Mouse (Mus musculus) frontal cortex, postnatal 14 days (tissue): Measurements from ENCODE around the gene Cish.
"Not testable (repeated sequence)": the region's sequence is repeated elsewhere in the genome, so short reads cannot be mapped to it uniquely, and the experiment has no call there.

ENCODE experiments used
- DNase-seq, 2 experiments: peaks; one replicate each; pipeline ENCODE4 v3.0.0; 2022; ENCODE audit warnings: low spot score in 2 of 2

The Cish gene

DNA sequence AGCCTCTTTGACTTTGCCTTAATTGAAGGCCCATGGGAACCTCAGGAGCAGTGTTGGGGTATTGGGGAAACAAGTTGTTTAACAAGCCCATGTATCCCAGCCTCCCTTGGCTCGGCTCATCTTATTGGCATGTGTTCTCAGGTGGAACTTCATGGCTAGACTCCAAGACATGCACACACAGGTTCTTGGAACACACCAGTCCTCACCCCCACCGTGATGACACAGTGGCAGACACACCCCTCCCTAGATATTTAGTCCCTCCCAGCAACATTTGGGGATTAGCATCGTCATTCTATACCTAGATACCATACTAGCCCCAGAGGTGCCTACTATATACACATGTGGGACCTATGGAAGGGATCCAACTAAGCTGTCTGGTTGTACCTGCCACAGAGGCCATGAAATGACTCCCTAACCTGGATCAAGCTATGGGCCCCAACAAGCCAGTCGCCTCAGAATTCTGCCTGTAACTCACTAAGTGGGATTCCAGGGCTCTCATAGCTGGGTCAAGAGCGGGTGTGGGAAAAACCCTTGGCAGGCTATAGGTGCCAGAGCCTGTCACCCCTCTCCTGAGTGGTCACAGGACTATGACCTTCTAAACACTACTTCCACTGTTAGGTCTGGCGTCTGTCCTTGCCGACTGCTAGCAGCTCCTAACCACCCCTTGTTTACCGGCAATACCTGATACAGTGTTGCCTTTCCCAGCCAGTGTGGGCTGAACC, 2.4 kb downstream of the Cish start:
- DNase-seq: no peak

DNA sequence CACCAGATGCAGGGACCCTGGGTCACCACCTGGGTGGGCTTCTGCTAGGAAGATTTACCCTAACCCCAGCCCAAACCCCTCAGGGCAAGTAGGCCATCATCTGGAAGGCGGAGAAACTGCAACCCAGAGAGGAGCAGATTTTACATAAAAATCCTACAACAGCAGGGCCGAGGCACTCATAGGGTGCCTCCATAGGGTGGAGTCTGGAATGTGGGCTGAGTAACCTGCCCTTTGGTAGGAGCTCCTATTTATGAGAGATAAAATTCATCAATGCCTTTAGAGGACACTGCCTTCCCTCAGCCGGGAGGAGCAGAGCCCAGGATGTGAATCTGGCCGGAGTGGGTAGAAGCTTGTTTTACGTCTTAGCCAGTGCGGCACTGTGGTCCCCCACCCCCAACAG, 3.0 kb downstream of the Cish start:
- no peak for DNase-seq

- no peak for DNase-seq
Measured at GRCm38 (mm10) chr9:107299783-107300182, 4.0 kb downstream of the Cish start.

GRCm38 (mm10) chr9:107300224-107300973, 4.6 kb downstream of the Cish start:
- DNase-seq: no peak

- DNase-seq: no peak
Measured at GRCm38 (mm10) chr9:107301554-107302331, 5.9 kb downstream of the Cish start.

DNA sequence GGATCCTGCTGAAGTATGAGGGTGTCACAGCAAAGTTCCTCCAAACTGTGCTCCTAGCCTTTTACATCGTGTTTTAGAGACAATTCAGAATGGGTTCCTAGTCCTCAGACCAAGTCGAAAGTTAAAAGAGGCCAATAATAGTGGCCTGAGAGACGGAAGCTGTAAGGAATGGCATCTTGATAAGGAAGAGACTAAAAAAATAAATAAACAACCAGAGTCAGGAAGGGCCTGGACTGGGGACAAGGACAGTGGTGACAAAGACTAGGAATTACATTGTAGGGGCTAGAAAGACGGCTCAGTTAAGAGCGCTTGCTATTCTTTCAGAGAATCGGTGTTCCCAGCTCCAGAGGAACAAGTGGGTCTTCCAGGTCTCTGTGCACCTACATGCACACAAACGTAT, 6.8 kb downstream of the Cish start:
- no peak for DNase-seq

GRCm38 (mm10) chr9:107303121-107303820, 7.4 kb downstream of the Cish start:
- DNase-seq: no peak

DNA sequence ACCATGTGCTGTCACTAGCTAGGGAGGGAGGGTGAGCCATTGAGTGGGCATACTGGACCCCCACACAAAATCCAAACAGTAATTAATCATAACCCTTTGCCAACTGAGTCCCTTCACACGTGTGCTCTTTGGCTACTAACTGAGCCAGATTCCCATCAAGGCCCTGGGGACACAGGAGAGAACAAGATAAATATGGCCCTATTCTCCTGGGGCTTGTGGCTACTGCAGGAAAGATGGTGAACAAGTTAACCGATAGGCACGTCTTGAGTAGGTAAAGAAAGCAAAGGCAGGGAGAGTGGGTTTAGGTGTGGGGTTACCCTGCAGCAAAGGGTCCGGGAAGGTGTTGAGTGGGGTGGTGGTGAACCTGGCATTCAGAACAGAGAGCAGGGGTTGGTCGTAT, 8.1 kb downstream of the Cish start:
- no peak for DNase-seq

GRCm38 (mm10) chr9:107304383-107304782, 8.6 kb downstream of the Cish start:
- no peak for DNase-seq

DNA sequence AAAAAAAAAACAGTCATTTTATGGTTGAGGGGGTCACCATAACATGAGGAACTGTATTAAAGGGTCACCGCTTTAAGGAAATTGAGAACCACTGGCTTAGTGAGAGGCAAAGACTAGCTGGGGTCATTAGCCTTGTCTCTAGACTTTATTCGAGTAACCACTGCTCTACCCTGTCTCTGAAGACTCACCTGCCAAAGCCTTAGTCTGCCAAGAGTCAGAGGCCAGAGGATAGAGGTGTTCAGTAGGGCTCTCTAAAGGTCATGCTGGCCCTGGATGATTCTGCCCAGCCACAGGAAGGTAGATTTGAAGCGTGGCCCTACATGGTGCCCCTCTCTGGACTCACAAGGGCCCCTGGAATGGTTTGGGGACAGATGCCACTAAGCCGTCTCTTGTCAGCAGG, 9.2 kb downstream of the Cish start:
- DNase-seq: no peak

DNA sequence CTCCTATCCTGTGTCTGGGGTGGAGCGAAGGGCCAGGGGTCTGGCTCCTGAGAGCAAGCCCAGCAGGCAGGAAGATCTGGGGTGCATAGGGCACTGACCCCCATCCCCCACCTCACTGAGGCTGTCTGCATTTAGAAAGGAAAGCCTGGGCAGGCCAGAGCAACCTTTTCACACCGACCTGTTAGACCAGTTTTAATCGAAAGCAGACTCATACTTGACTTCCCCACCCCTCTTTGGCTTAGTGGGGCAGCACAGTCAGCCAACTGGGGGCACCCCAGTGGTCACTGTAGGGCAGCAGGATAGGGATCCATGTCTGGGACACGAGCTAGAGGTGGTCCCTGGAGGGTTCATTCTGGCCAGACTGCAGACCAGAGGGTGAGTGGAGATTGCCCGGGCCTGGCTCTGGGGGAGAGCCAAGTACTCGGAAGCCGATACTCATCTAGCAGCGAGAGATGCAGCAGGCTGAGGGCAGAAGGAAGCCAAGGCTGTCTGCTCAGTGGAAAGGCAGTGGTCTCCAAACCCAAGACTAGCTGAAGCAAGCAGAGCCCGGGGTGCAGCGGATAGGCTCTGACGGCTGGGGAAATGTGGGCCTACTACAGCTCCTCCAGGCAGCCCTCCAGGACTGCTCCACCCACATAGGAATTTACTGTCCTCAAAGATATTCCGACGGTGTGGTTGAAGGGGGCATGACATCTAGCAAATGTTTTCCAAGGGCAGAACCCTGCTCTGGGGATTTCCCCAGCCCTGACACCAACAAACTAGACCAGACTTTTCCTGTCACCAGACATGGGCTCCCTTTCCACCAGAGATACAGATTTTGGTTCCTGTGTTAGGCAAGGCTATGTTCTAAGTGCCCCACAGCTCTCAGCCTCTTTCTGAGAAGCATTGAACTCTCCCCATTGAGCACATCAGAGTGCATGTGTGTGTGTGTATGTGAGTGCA, 10.0 kb downstream of the Cish start:
- no peak for DNase-seq

DNA sequence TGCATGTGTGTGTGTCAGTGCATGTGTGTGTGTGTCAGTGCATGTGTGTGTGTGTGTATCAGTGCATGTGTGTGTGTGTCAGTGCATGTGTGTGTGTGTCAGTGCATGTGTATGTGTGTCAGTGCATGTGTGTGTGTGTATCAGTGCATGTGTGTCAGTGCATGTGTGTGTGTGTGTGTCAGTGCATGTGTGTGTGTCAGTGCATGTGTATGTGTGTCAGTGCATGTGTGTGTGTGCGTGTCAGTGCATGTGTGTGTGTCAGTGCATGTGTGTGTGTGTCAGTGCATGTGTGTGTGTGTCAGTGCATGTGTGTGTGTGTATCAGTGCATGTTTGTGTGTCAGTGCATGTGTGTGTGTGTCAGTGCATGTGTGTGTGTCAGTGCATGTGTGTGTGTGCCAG, 10.8 kb downstream of the Cish start:
- not testable (repeated sequence) for DNase-seq

GRCm38 (mm10) chr9:107307099-107307872, 11.5 kb downstream of the Cish start:
- DNase-seq: no peak

DNA sequence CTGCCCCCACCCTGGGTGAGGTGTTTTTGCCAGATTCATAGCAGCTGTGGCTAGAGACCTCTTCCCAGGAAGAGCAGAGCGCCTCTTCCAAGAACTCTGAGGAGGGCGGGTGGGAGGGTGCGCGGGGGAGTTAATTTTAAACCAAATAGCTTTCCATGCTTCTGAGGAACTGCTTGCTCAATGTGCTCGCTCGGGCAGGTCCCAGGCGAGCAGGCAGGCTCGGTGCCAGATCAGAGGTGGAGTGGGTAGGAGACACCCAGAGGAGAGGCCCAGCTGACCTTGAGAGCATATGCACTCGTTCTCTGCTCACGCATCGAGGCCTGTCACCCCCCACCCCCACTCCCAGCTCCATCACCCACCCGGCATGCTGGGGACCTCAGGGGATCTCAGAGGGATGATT, 12.1 kb downstream of the Cish start:
- DNase-seq: no peak

GRCm38 (mm10) chr9:107308346-107309000, 12.6 kb downstream of the Cish start:
- no peak for DNase-seq

DNA sequence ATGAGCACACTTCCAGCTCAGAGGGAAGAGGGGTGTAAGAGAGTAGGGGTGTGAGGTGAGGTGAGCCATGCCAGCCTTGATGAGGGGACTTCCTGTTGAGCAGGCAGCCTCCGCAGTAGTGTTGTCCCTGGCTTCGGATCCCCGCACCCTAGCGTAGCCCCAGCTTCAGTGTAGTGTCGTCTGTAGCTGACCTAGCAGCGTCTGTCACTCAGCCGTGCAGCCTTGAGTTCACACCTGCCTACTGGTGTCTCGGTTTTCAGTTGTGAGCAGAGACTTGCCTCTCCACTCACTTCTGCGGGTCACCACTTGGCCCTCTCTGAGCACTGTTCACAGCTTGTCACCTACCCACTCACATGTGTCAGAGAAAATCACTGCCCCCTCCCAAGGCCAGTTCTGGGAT, 13.3 kb downstream of the Cish start:
- no peak for DNase-seq

- DNase-seq: no peak
Measured at GRCm38 (mm10) chr9:107309600-107309999, 13.8 kb downstream of the Cish start.

GRCm38 (mm10) chr9:107312811-107313584, 17.2 kb downstream of the Cish start:
- DNase-seq: no peak

- DNase-seq: no peak
Measured at GRCm38 (mm10) chr9:107313926-107314325, 18.1 kb downstream of the Cish start.
